Mouse (Mus musculus): Measurements from ENCODE around the gene Isl2.

Gene Isl2

GRCm38 (mm10) chr9:55546176-55547010, 7.9 kb downstream of the Isl2 start:
- DNase-seq (ENCODE audit: low spot score): no peak

- DNase-seq (ENCODE audit: low spot score): no peak
Measured at GRCm38 (mm10) chr9:55548871-55549270, 10.4 kb downstream of the Isl2 start.

- DNase-seq (ENCODE audit: low spot score): no peak
Measured at GRCm38 (mm10) chr9:55549302-55549890, 10.9 kb downstream of the Isl2 start.

GRCm38 (mm10) chr9:55554986-55555385, 16.5 kb downstream of the Isl2 start:
- DNase-seq (ENCODE audit: low spot score): no peak

- DNase-seq (ENCODE audit: low spot score): no peak
Measured at GRCm38 (mm10) chr9:55560960-55561359, 22.5 kb downstream of the Isl2 start.

GRCm38 (mm10) chr9:55568466-55569159, 30.1 kb downstream of the Isl2 start:
- DNase-seq (ENCODE audit: low spot score): no peak

GRCm38 (mm10) chr9:55571071-55571470, 32.6 kb downstream of the Isl2 start:
- DNase-seq (ENCODE audit: low spot score): no peak

- no peak for DNase-seq (ENCODE audit: low spot score)
Measured at GRCm38 (mm10) chr9:55576571-55576970, 38.1 kb downstream of the Isl2 start.

GRCm38 (mm10) chr9:55581414-55581813, 42.9 kb downstream of the Isl2 start:
- no peak for DNase-seq (ENCODE audit: low spot score)

GRCm38 (mm10) chr9:55586141-55586540, 47.7 kb downstream of the Isl2 start:
- DNase-seq (ENCODE audit: low spot score): no peak
